Mouse (Mus musculus) lung, postnatal 25 days (tissue): Measurements from ENCODE around the gene Trpm1.
A peak's percentile ranks its signal among the peaks of the same experiment; 100 is the strongest.

Experiments used
- DNase-seq: peaks from one replicate; pipeline ENCODE4 v3.0.0; 2022; ENCODE audit warnings: low spot score

Gene Trpm1

DNA sequence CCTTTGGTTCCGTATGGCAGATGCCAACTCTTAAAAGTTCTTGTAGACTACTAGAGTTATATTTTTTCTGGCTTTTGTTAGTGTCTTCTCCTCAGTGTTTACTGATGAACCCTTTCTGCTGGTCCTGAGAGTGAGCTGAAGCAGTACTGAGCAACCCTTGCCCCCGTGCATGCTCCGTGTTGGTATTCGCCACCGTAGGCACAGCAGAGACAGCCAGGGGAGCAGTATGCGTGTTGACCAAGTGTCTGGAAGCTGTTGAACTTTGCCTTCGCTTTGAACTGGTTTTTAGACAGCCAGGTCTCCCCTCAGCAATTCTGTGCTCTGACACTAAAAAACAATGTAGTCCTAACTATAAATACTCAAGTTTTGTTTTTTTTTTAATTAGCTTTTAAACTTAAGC is 135.8 kb downstream of the Trpm1 start:
- DNase-seq, result no peak

GRCm38 (mm10) chr7:64290431-64290830 is 136.8 kb downstream of the Trpm1 start:
- DNase-seq, result no peak

DNA sequence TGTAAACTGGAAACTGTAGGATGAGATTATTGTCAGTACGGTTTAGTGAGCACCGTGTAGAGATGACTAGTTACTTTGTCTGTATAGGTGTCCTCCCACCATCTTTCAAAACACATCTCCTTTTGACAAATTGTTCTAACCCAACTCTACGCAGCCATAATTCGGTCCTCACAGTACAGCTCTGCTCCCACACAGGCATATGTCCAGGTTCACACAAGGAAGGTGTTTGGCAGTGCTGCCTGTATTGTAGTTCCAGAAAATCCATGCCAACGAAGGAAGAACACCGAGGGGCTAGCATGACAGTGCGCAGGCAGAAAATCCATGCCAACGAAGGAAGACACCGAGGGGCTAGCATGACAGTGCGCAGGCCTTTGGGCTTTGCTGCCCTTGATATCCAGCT is 138.1 kb downstream of the Trpm1 start:
- no peak for DNase-seq

GRCm38 (mm10) chr7:64296286-64297010 is 142.8 kb downstream of the Trpm1 start:
- peak; percentile 35 for DNase-seq

DNA sequence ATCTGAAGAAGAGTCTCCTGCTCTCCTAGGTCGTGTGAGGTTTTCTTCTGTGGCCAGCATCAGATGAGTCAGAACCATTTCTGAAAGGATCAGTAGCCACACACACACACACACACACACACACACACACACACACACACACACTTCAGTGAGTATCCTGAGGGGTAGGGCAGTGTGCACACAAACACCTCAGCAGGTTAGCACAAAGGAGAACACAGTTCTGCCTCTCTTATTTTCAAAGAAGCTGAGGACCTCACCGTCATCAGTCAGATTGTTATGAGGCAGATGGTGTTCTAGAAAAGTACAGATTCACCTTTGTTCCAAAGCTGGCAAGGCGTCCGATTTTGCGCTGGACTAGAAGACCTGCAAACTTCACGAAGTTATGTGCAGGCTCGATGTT is 156.6 kb downstream of the Trpm1 start:
- no peak for DNase-seq

GRCm38 (mm10) chr7:64310756-64311155 is 157.1 kb downstream of the Trpm1 start:
- DNase-seq, result no peak

DNA sequence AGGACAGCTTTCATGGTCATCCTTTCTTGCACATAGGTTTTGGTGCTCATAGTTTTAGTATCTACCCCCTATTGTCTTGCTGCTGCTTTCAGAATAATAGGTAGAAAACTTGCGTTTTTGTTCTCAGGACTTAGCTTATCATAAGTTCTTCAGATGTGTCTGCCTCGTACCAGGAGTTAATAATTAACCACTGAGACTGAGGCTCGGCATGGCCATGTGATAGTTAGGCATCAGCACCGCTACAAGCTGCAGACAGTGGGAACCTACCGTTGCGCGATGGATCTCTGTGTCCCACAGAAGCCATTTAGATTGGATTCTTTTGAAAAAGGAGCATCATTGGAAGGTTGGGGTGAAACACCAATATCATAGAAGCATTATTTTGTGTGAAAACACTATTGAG is 159.2 kb downstream of the Trpm1 start:
- DNase-seq, result no peak
